Mouse (Mus musculus) CH12.LX (cell line): ENCODE results near the gene Tcf7l1. TPM values are rescaled to one million over a fixed set of nuclear protein-coding genes. Genes with fewer than 3 reads are reported as not detected.
A peak's percentile ranks its signal among the peaks of the same experiment; 100 is the strongest.

ENCODE experiments used
- DNase-seq: peaks from one replicate; pipeline ENCODE4 v3.0.0-alpha.2; 2013; ENCODE audit errors: extremely low read depth
- H3K27ac ChIP-seq: 2 replicates; pipeline ENCODE4 v1.5.1; 2012; ENCODE audit warnings: low read depth, mild to moderate bottlenecking, control low read depth, moderate library complexity; ENCODE audit not compliant: insufficient read depth
- H3K27me3 ChIP-seq: replicated peaks from 2 replicates; pipeline ENCODE3; 2012; ENCODE audit warnings: inconsistent platforms
- H3K36me3 ChIP-seq, 2 experiments: replicated peaks in 1 of 2; 2 replicates each; pipeline versions ENCODE3 to v1.6.1; 2012; ENCODE audit warnings: inconsistent platforms in 1 of 2, low read length in 1 of 2, mild to moderate bottlenecking in 1 of 2, mixed read lengths in 1 of 2, moderate library complexity in 1 of 2; ENCODE audit not compliant: control insufficient read depth in 1 of 2, insufficient read depth in 1 of 2
- H3K4me1 ChIP-seq, 2 experiments: 2 replicates each; pipeline ENCODE4 v1.6.1; 2012; ENCODE audit warnings: inconsistent platforms in 1 of 2, moderate library complexity in 1 of 2; ENCODE audit not compliant: insufficient read depth in 2 of 2, control insufficient read depth in 1 of 2
- H3K4me2 ChIP-seq: 2 replicates; pipeline ENCODE4 v1.6.1; 2012; ENCODE audit warnings: low read depth, mild to moderate bottlenecking, control low read depth; ENCODE audit not compliant: poor library complexity, insufficient read depth, severe bottlenecking
- H3K4me3 ChIP-seq, 3 experiments: fragments of 150-350 bp in 1 of 3; sonication (generic) in 1 of 3; replicated peaks in 1 of 3; 2 replicates each; pipeline versions ENCODE3 to v1.5.1; 2011 to 2012; ENCODE audit warnings: low read depth in 2 of 3, low read length in 2 of 3, mild to moderate bottlenecking in 2 of 3, moderate library complexity in 2 of 3, control low read depth in 1 of 3, improper control_type of control experiment in 1 of 3, inconsistent platforms in 1 of 3, mixed read lengths in 1 of 3; ENCODE audit not compliant: poor library complexity in 1 of 3
- H3K79me2 ChIP-seq: replicated peaks from 2 replicates; pipeline ENCODE4 v1.6.1; 2012; ENCODE audit warnings: mild to moderate bottlenecking, moderate library complexity; ENCODE audit not compliant: control insufficient read depth, poor library complexity, insufficient read depth, severe bottlenecking; ENCODE audit errors: extremely low read depth
- H3K9ac ChIP-seq: 2 replicates; pipeline ENCODE4 v1.6.1; 2012; ENCODE audit warnings: low read depth, mild to moderate bottlenecking, control low read depth, moderate library complexity; ENCODE audit not compliant: insufficient read depth
- H3K9me3 ChIP-seq: replicated peaks from 2 replicates; pipeline ENCODE3; 2012; ENCODE audit warnings: low read length, inconsistent platforms, mixed read lengths
- BHLHE40 ChIP-seq: IDR thresholded peaks from 2 replicates; pipeline ENCODE4 v1.6.1; 2011; ENCODE audit warnings: mild to moderate bottlenecking, low read depth, low read length, improper control_type of control experiment
- CTCF ChIP-seq, 2 experiments: IDR thresholded peaks in 1 of 2; conservative IDR thresholded peaks in 1 of 2; 2 replicates each; pipeline ENCODE4 v1.5.1; 2011 to 2012; ENCODE audit warnings: low read depth in 2 of 2, low read length in 2 of 2, improper control_type of control experiment in 1 of 2, inconsistent platforms in 1 of 2, mild to moderate bottlenecking in 1 of 2, moderate library complexity in 1 of 2
- E2F4 ChIP-seq: IDR thresholded peaks from 2 replicates; pipeline ENCODE4 v1.6.1; 2011; ENCODE audit warnings: low read depth, low read length, improper control_type of control experiment; ENCODE audit not compliant: insufficient replicate concordance
- ETS1 ChIP-seq: conservative IDR thresholded peaks from 2 replicates; pipeline ENCODE4 v1.6.1; 2012; ENCODE audit warnings: low read depth, mild to moderate bottlenecking, inconsistent platforms, low read length, improper control_type of control experiment, moderate library complexity
- GABPA ChIP-seq: IDR thresholded peaks from 2 replicates; pipeline ENCODE4 v1.6.1; 2012; ENCODE audit warnings: low read depth, low read length, improper control_type of control experiment, inconsistent platforms; ENCODE audit not compliant: insufficient replicate concordance
- IRF4 ChIP-seq: IDR thresholded peaks from 2 replicates; pipeline ENCODE4 v1.6.1; 2014; ENCODE audit warnings: low read depth, mild to moderate bottlenecking, inconsistent platforms, low read length, improper control_type of control experiment
- JUND ChIP-seq: conservative IDR thresholded peaks from 2 replicates; pipeline ENCODE4 v1.6.1; 2011; ENCODE audit warnings: low read depth, low read length, improper control_type of control experiment
- MAFK ChIP-seq: IDR thresholded peaks from 2 replicates; pipeline ENCODE4 v1.6.1; 2011; ENCODE audit warnings: low read length, improper control_type of control experiment; ENCODE audit not compliant: insufficient replicate concordance
- NELFE ChIP-seq: IDR thresholded peaks from 2 replicates; pipeline ENCODE4 v1.6.1; 2011; ENCODE audit warnings: low read depth, low read length, improper control_type of control experiment
- PAX5 ChIP-seq: IDR thresholded peaks from 2 replicates; pipeline ENCODE4 v1.6.1; 2012; ENCODE audit warnings: low read length, inconsistent platforms, mixed read lengths
- POLR2AphosphoS2 ChIP-seq: IDR thresholded peaks from 2 replicates; pipeline ENCODE4 v1.6.1; 2011; ENCODE audit warnings: low read depth, low read length, improper control_type of control experiment
- UBTF ChIP-seq: IDR thresholded peaks from 2 replicates; pipeline ENCODE4 v1.6.1; 2012; ENCODE audit warnings: low read depth, mild to moderate bottlenecking, inconsistent platforms, low read length, improper control_type of control experiment, moderate library complexity
- USF1 ChIP-seq: IDR thresholded peaks from 2 replicates; pipeline ENCODE4 v1.6.1; 2014; ENCODE audit warnings: low read depth, mild to moderate bottlenecking, inconsistent platforms, low read length, improper control_type of control experiment
- ZKSCAN1 ChIP-seq: IDR thresholded peaks from 2 replicates; pipeline ENCODE4 v1.6.1; 2012; ENCODE audit warnings: low read depth, inconsistent platforms, low read length, improper control_type of control experiment, borderline replicate concordance
- ZMIZ1 ChIP-seq: IDR thresholded peaks from 2 replicates; pipeline ENCODE4 v1.6.1; 2012; ENCODE audit warnings: low read depth, mild to moderate bottlenecking, inconsistent platforms, low read length, improper control_type of control experiment
- dilution Hi-C: fragments of 300-500 bp; cut with MboI; formaldehyde crosslinking; loops from 2 replicates; pipeline ENCODE4 v1.14.3; 2020; ENCODE audit warnings: low sequenced_read_pairs; ENCODE audit not compliant: extremely low pct_unique_long_range_greater_than_20kb, extremely low pct_ligation_motif_present
- in situ Hi-C: fragments of 300-500 bp; cut with MboI; formaldehyde crosslinking; loops from 3 replicates; pipeline ENCODE4 v1.14.3; 2019; ENCODE audit warnings: low sequenced_read_pairs, low pct_ligation_motif_present, low pct_unique_long_range_greater_than_20kb, mixed read lengths
- polyA plus RNA-seq: library from polyadenylated mRNA; unstranded; fragments of >175 nt; gene quantifications from 2 replicates; pipeline ENCODE4 v1.2.1, GENCODE M21; 2012; ENCODE audit warnings: low read depth; ENCODE audit not compliant: insufficient read length
- total RNA-seq, 2 experiments: library from RNA; depleted of rRNA; stranded (reverse); fragments of 300-350 nt in 1 of 2; fragments of >200 nt in 1 of 2; gene quantifications; 2 replicates each; pipeline ENCODE4 v1.2.3; 2012 to 2014

The Tcf7l1 gene
- total and polyA plus RNA-seq, 3 experiments: 0.13 to 9.9 (median 0.47) TPM

DNA sequence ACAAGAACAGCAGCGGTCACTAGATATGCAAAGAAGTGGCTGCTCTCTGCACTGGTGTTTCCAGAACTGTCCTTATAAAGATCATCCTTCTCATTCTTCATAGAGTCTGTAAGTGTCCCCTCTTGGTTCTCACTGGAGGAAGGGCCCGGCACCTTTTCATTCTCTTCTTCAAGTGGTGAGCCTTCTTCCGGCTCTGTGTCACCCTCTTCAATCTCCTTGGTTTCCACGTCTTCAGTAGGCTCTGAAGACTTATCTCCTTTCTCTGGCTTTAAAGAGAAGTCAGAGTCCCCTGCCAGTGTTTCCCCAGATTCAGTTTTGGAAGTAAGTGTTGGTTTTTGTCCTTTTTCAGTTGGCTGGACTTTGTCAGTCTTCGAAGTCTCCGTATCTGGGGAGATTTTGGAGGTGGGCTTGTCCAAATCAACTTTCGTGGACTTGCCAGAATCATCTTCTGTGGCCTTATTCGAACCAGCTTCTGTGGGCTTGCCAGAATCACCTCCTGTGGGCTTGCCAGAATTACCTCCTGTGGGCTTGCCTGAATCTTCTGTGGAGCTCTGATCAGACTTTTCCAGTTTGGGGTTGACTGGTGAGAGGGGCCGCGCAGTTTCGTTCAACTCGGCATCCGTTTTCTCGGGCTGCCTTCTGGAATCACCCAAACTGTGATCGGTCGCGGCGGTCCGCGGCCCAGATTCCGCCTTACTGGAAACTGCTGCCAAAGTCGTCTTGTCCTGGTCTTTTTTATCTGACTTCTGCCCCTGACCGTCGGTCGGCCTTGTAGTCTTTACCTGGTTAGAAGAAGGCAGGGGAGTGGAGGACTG is 173.3 kb downstream of the Tcf7l1 start:
- Histone ChIP-seq H3K4me1 (peaks cover 5 to 26% of the 10 kb centered on the region in 2 experiments), H3K9ac (peak overlapping the region; percentile 84), H3K27me3 (no peaks in the 10 kb centered on the region), H3K4me2 (peak overlapping the region; percentile 97), H3K79me2 (peaks cover 31% of the 10 kb centered on the region), H3K36me3 (peaks cover 26 to 43% of the 10 kb centered on the region in 2 experiments), H3K9me3 (no peaks in the 10 kb centered on the region), H3K4me3 (peak overlapping the region; percentile 93 to 99 (median 94))
- dilution Hi-C loops: no loop called here
- TF ChIP-seq ZKSCAN1 (no peak), CTCF (conservative IDR thresholded peaks at IDR 0.05 in 1 of 2, IDR thresholded peaks at IDR 0.05 in 1 of 2; ENCODE audit: low read depth in 2 of 2, low read length in 2 of 2) (no peak), UBTF (no peak), E2F4 (no peak), ETS1 (no peak), MAFK (no peak), POLR2AphosphoS2 (no peak), IRF4 (no peak), ZMIZ1 (no peak)
- TF ChIP-seq, all 38 proteins: peak for 0
- H3K27ac ChIP-seq: no peak overlapping the region
- in situ Hi-C loops: no loop called here
- DNase-seq: no peak

DNA sequence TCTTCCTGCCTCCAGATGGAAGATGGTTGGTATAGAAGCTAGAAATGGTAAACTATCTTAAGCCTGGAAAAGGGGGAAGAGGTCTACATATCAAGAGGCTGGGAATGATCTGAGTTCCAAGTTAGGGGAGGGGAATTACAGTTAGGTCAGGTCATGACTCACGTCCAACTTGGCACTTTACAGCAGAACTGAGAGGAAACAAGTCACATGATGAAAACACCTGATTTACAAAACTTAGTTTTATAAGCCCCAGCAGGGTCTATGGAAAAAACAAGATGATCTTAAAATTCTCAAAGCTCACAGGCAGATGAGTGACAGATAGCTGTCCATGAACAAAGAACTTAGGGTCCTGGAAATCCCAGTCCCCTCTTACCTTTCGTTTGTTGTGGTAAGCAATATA is 173.9 kb downstream of the Tcf7l1 start:
- H3K79me2 ChIP-seq: peaks cover 31% of the 10 kb centered on the region
- peak overlapping the region; percentile 84 for H3K9ac ChIP-seq
- peaks cover 32 to 49% of the 10 kb centered on the region in 2 experiments for H3K36me3 ChIP-seq
- H3K4me3 ChIP-seq: peak overlapping the region; percentile 93 to 99 (median 94)
- dilution Hi-C loops: no loop called here
- in situ Hi-C loops: no loop called here
- no peak overlapping the region for H3K27ac ChIP-seq
- H3K4me1 ChIP-seq: peaks cover 5 to 26% of the 10 kb centered on the region in 2 experiments
- TF ChIP-seq BHLHE40 (0 out of 2 replicates have a peak, but pooled peaks have one; percentile 18), JUND (no peak), USF1 (no peak)
- TF ChIP-seq, all 38 proteins: peak for 1
- peak overlapping the region; percentile 97 for H3K4me2 ChIP-seq
- no peaks in the 10 kb centered on the region for H3K27me3 ChIP-seq
- no peak for DNase-seq
- no peaks in the 10 kb centered on the region for H3K9me3 ChIP-seq

- Histone ChIP-seq H3K4me1 (peaks cover 5 to 14% of the 10 kb centered on the region in 2 experiments), H3K9ac (no peak overlapping the region), H3K79me2 (peaks cover 18% of the 10 kb centered on the region), H3K4me2 (no peak overlapping the region), H3K9me3 (no peaks in the 10 kb centered on the region), H3K36me3 (peaks cover 67 to 85% of the 10 kb centered on the region in 2 experiments), H3K27ac (no peak overlapping the region), H3K27me3 (no peaks in the 10 kb centered on the region), H3K4me3 (no peak overlapping the region)
- dilution Hi-C loops (no loop called here), in situ Hi-C loops (no loop called here)
- no peak for DNase-seq
- TF ChIP-seq ZKSCAN1: no peak
- TF ChIP-seq PAX5: no peak
- no peak for TF ChIP-seq MAFK
- TF ChIP-seq CTCF (conservative IDR thresholded peaks at IDR 0.05 in 1 of 2, IDR thresholded peaks at IDR 0.05 in 1 of 2; ENCODE audit: low read depth in 2 of 2, low read length in 2 of 2): no peak
- TF ChIP-seq JUND: no peak
- TF ChIP-seq NELFE: no peak
- TF ChIP-seq GABPA: no peak
These were observed 178.8 kb downstream of the Tcf7l1 start for GRCm38 (mm10) chr6:72610261-72610660.
